Mouse (Mus musculus): ENCODE results near the gene Prkag1.

DNA sequence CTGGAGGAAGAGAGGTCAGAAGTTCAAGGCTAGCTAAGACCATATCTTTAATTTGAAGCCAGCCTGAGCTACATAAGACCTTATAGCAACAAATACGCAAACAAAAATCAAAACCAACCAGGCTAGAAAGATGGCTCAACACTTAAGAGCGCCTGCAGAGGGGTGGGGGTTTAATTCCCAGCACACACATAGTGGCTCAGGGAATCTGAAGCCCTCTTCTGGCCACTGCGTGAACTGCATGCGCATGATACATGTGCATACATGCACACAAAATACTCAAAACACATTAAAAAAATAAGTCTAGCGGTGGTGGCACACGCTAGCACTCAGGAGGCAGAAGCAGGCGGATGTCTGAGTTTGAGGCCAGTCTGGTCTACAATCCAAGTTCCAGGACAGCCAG lies 45.6 kb downstream of the Prkag1 start:
- TF ChIP-seq EP300 (optimal IDR thresholded peaks at IDR 0.05): no peak
- peak; percentile 66 for TF ChIP-seq CTCF (IDR thresholded peaks at IDR 0.05; ENCODE audit: low read depth)

Data from stomach, postnatal 0 days (tissue).